Mouse (Mus musculus): ENCODE results near the gene Cldn18. TPM values are rescaled to one million over a fixed set of nuclear protein-coding genes. Genes with fewer than 3 reads are reported as not detected.

The Cldn18 gene
- total RNA-seq, 2 experiments from 2014 or later = not detected

DNA sequence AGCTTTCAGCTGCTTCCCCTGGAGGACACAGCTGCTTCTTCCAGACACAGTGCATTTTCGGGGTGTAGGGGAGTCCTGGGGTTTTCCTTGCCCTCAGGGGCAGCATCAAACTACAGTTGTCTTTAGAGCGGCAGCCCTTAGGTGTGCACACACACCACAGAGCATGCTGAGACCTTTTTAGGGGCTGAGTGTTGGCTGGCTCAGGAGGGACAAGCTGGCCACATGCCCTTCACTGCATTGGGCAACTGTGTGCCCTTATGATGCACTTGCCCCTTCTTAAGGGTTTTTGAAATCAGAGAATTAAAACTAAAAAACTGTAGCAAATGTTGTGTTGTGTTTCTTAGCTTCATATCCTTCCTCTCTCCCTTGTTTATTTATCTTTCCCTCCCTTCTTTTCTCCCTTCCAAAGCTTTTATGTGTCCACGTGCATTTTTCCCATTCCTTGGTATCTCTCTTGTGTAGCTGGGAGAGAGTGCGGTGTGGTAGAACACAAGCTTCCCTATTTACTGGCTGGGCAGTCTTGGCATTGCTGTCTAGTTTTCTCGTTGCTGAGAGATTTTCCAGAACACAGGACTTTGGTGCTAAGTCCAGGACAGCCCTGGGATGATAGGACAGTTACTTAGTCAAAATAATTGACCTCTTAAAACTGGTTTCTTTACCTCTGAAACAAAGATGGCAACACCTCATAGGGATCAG lies 31.4 kb downstream of the Cldn18 start:
- DNase-seq (ENCODE audit: low spot score in 2 of 2) = no peak

- DNase-seq (ENCODE audit: low spot score in 2 of 2) = peak; percentile 10 to 50
Measured at GRCm38 (mm10) chr9:99685061-99685521, 32.0 kb downstream of the Cldn18 start.

- DNase-seq (ENCODE audit: low spot score in 2 of 2) = peak; percentile 20 to 31
Measured at GRCm38 (mm10) chr9:99681980-99682570, 35.0 kb downstream of the Cldn18 start.

GRCm38 (mm10) chr9:99675714-99676113 lies 41.4 kb downstream of the Cldn18 start:
- no peak for DNase-seq (ENCODE audit: low spot score in 2 of 2)

DNA sequence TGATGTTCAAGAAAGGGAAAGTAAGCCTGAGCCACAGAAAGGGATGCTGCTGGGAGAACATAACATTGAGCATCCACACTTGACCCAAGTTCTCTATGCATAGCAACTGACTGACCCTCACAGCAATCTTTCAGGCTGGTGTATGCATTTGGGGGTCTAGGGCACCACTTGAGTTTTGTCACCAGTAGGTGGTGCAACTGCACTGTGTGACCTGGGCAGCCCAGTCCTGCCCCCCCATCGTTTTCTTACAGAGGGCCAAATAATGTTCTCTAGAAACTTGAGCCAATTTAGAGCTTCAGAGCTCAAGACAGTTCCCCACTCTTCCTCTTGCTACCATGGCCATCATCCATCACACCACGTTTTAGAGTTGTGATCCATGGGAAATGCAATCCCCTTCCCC lies 45.5 kb downstream of the Cldn18 start:
- no peak for DNase-seq (ENCODE audit: low spot score in 2 of 2)

GRCm38 (mm10) chr9:99667596-99667995 lies 49.5 kb downstream of the Cldn18 start:
- peak in 1 of 2 experiments; percentile 49 for DNase-seq (ENCODE audit: low spot score in 2 of 2)

- no peak for DNase-seq (ENCODE audit: low spot score in 2 of 2)
Measured at GRCm38 (mm10) chr9:99662887-99663286, 54.2 kb downstream of the Cldn18 start.

GRCm38 (mm10) chr9:99662406-99662805 lies 54.7 kb downstream of the Cldn18 start:
- DNase-seq (ENCODE audit: low spot score in 2 of 2) = peak; percentile 67

DNA sequence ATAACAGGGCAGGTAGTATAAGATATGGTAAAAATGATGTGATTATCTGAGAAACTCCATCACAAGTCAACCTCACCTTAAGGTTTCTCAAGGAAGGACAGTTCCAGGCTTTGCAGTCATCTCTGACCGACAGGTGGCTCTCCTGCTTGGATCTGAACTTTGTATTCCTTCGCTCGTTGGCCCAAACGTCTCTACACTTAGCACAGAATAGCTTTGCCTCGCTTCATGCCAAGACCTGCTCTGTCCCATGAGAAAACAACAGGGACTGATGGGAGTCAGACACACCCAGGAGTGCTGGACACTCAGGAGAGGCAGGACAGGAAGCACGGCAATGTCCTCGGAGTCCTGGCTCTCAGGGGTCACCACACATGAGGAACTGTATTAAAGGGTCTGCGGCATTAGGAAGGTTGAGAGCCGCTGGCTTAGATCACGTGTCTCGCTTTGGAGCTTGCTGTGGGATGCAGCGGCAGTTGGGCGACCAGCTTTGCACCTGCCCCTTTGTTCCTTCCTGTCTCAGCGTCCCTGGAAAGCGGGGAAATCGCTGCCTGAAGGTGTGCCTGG lies 55.4 kb downstream of the Cldn18 start:
- DNase-seq (ENCODE audit: low spot score in 2 of 2) = no peak

DNA sequence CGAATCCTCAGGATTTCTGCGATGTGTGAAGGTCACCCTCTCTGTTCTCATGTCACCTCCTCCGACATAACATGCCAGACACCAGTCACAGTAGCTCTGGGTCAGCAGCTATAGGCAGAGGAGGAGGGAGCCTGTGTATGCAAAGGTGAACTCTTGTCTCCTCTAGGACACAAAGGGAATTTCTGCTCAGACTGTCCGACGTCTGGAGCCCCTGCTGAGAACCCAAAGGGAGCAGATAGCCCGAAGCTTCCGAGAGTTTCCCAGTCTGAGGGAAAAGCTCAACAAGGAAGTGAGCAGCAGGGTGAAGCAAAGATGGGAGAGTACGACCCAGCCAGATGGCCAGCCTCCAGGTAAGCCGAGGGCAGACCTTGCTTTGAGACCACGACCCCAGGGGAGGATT lies 56.3 kb downstream of the Cldn18 start:
- DNase-seq (ENCODE audit: low spot score in 2 of 2) = no peak

DNA sequence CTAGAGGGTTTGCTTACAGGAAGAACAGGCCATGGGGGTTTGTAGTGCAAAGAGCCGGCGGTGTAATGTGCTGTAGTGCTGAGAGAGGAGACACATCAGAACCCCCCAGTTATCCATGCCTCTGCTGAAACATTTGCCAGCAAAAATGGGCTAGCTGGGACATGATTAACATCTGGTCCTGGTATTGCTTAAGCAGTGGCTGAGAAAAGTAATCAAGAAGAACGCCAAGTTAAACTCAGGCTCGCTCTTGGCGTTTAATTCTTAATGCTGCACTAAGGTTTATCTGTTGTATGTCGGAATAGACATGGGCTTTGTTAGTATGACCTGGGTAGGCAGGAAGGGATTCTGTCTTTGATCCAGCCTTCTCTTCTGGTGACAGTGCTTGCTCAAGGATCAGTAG lies 71.0 kb downstream of the Cldn18 start:
- DNase-seq (ENCODE audit: low spot score in 2 of 2) = no peak

- no peak for DNase-seq (ENCODE audit: low spot score in 2 of 2)
Measured at GRCm38 (mm10) chr9:99645416-99645815, 71.7 kb downstream of the Cldn18 start.

DNA sequence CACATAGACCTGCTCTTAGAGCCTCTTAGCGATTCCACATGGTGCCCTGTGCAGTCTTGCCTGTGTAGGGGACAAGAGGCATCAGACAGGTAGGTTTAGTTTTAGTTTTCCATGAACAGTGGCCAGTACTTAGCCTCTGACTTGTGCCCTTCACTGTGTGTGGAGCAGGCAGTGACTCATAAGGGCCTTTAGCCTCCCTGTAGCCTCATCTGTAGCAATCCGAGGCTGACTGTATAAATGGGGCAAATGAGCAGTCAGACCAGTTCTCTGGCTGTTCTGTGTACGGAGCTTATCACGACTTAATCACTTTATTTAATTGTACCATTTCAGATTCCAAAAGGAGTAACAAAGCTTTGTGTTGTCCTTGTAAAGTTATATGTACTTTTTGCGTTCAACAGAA lies 77.1 kb downstream of the Cldn18 start:
- DNase-seq (ENCODE audit: low spot score in 2 of 2) = no peak

Other genes with a start within 250 kb of the Cldn18 start
- 10 to 100 TPM; 53.3 to 53.7 TPM for gene Armc8, start 148.4 kb downstream of the Cldn18 start, total RNA-seq (2021)
- gene Dbr1, start 141.5 kb downstream of the Cldn18 start, total RNA-seq (2021) = 10 to 100 TPM; 10.4 to 13.5 TPM
- not detected for gene A4gnt, start 104.8 kb downstream of the Cldn18 start, total RNA-seq (2021)
- gene Dzip1l, start 87.8 kb downstream of the Cldn18 start, total RNA-seq (2021) = 10 to 100 TPM; 24.7 to 29.2 TPM
- gene Sox14, start 158.9 kb upstream of the Cldn18 start, total RNA-seq (2021) = under 1 TPM in 1 of 2 experiments, not detected in 1; 0.91 TPM

Measured in layer of hippocampus, postnatal 14 days (tissue).